Mouse (Mus musculus): ENCODE data around the gene Hsph1.

- TF ChIP-seq USF1 (IDR thresholded peaks at IDR 0.05; ENCODE audit: low read depth) (no peak), POLR2A (IDR thresholded peaks at IDR 0.05; ENCODE audit: insufficient read length, low read depth) (no peak), TCF12 (IDR thresholded peaks at IDR 0.05; ENCODE audit: insufficient read depth, poor library complexity, severe bottlenecking) (no peak), REST (IDR thresholded peaks at IDR 0.05; ENCODE audit: insufficient read depth, insufficient read length) (no peak), TCF3 (IDR thresholded peaks at IDR 0.05; ENCODE audit: insufficient read length, low read depth) (no peak), MAX (IDR thresholded peaks at IDR 0.05; ENCODE audit: low read depth) (no peak), POLR2AphosphoS2 (IDR thresholded peaks at IDR 0.05; ENCODE audit: insufficient read length, low read depth) (no peak)
Observed at GRCm38 (mm10) chr5:149622152-149622551, 14.0 kb downstream of the Hsph1 start.
